Mouse (Mus musculus) gastrocnemius, adult 2 months (tissue): ENCODE measurements around the gene Sprr2a3. TPM values are rescaled to one million over a fixed set of nuclear protein-coding genes. Genes with fewer than 3 reads are reported as not detected.
"Not testable (repeated sequence)": the region's sequence is repeated elsewhere in the genome, so short reads cannot be mapped to it uniquely, and the experiment has no call there.

Experiments used
- DNase-seq: peaks from one replicate; pipeline ENCODE4 v3.0.0; 2022
- H3K27ac ChIP-seq: fragments of 200-600 bp; 2 replicates; pipeline ENCODE4 v1.8.1; 2022; ENCODE audit warnings: mild to moderate bottlenecking
- H3K4me3 ChIP-seq: fragments of 200-600 bp; 2 replicates; pipeline ENCODE4 v1.8.1; 2022; ENCODE audit warnings: mild to moderate bottlenecking, moderate library complexity
- intact Hi-C: fragments of 180-260 bp; cut with DNase I; formaldehyde crosslinking; loops from one replicate; pipeline ENCODE4 v1.15.1; 2025
- long read RNA-seq, 2 experiments: library from polyadenylated mRNA; stranded (forward); transcript quantifications; one replicate each; pipeline ENCODE4 v2.0.0; 2021
- total RNA-seq, 2 experiments: library from RNA; stranded (reverse); gene quantifications; 2 replicates each; pipeline ENCODE4 v1.2.3; 2021

Gene Sprr2a3
- total RNA-seq: not detected
- long read RNA-seq, experiment 1: 0 reads
- long read RNA-seq, experiment 2: 0 reads

GRCm38 (mm10) chr3:92285101-92285500 lies at the start of gene Sprr2a3:
Sprr2a3 (plus strand) TSS chr3:92285417.
- H3K4me3 ChIP-seq, intact Hi-C loops, H3K27ac ChIP-seq, DNase-seq: not testable (repeated sequence)

- DNase-seq, intact Hi-C loops, H3K4me3 ChIP-seq, H3K27ac ChIP-seq: not testable (repeated sequence)
These were observed 48.6 kb upstream of the Sprr2a3 start for GRCm38 (mm10) chr3:92236463-92237189.

GRCm38 (mm10) chr3:92238736-92239135 lies 46.5 kb upstream of the Sprr2a3 start:
- DNase-seq, H3K27ac ChIP-seq, H3K4me3 ChIP-seq, intact Hi-C loops: not testable (repeated sequence)

GRCm38 (mm10) chr3:92239197-92239596 lies 46.0 kb upstream of the Sprr2a3 start:
- H3K4me3 ChIP-seq, intact Hi-C loops, H3K27ac ChIP-seq, DNase-seq: not testable (repeated sequence)

- DNase-seq, H3K4me3 ChIP-seq, intact Hi-C loops, H3K27ac ChIP-seq: not testable (repeated sequence)
These were observed 40.4 kb upstream of the Sprr2a3 start for GRCm38 (mm10) chr3:92244833-92245232.

GRCm38 (mm10) chr3:92246245-92246644 lies 39.0 kb upstream of the Sprr2a3 start:
- DNase-seq, intact Hi-C loops, H3K4me3 ChIP-seq, H3K27ac ChIP-seq: not testable (repeated sequence)

GRCm38 (mm10) chr3:92248494-92248893 lies 36.7 kb upstream of the Sprr2a3 start:
- not testable (repeated sequence) for H3K4me3 ChIP-seq, H3K27ac ChIP-seq

GRCm38 (mm10) chr3:92250450-92250849 lies 34.8 kb upstream of the Sprr2a3 start:
- H3K27ac ChIP-seq, H3K4me3 ChIP-seq, DNase-seq, intact Hi-C loops: not testable (repeated sequence)

More at GRCm38 (mm10) chr3:92248494-92248893, 36.7 kb upstream of the Sprr2a3 start:
- intact Hi-C loops, DNase-seq: not testable (repeated sequence)

- H3K27ac ChIP-seq, DNase-seq, H3K4me3 ChIP-seq, intact Hi-C loops: not testable (repeated sequence)
These were observed 31.4 kb upstream of the Sprr2a3 start for GRCm38 (mm10) chr3:92253860-92254259.

- intact Hi-C loops, H3K27ac ChIP-seq, DNase-seq, H3K4me3 ChIP-seq: not testable (repeated sequence)
These were observed 26.7 kb upstream of the Sprr2a3 start for GRCm38 (mm10) chr3:92258526-92258925.

GRCm38 (mm10) chr3:92263462-92263861 lies 21.8 kb upstream of the Sprr2a3 start:
- H3K4me3 ChIP-seq, DNase-seq, intact Hi-C loops, H3K27ac ChIP-seq: not testable (repeated sequence)

GRCm38 (mm10) chr3:92271414-92271985 lies 13.7 kb upstream of the Sprr2a3 start:
- H3K4me3 ChIP-seq, intact Hi-C loops, H3K27ac ChIP-seq, DNase-seq: not testable (repeated sequence)

GRCm38 (mm10) chr3:92273504-92273903 lies 11.7 kb upstream of the Sprr2a3 start:
- intact Hi-C loops: not testable (repeated sequence)

GRCm38 (mm10) chr3:92274018-92274417 lies 11.2 kb upstream of the Sprr2a3 start:
- H3K27ac ChIP-seq, intact Hi-C loops, DNase-seq, H3K4me3 ChIP-seq: not testable (repeated sequence)

More at GRCm38 (mm10) chr3:92273504-92273903, 11.7 kb upstream of the Sprr2a3 start:
- not testable (repeated sequence) for H3K4me3 ChIP-seq, H3K27ac ChIP-seq, DNase-seq

GRCm38 (mm10) chr3:92279663-92280062 lies 5.6 kb upstream of the Sprr2a3 start:
- DNase-seq, intact Hi-C loops, H3K4me3 ChIP-seq, H3K27ac ChIP-seq: not testable (repeated sequence)

- intact Hi-C loops, H3K4me3 ChIP-seq, DNase-seq, H3K27ac ChIP-seq: not testable (repeated sequence)
These were observed 4.1 kb upstream of the Sprr2a3 start for GRCm38 (mm10) chr3:92280963-92281606.

GRCm38 (mm10) chr3:92288489-92288888 lies 3.3 kb downstream of the Sprr2a3 start:
- H3K4me3 ChIP-seq, intact Hi-C loops, H3K27ac ChIP-seq, DNase-seq: not testable (repeated sequence)
